Mouse (Mus musculus) cerebellum, postnatal 25 days (tissue): Measurements from ENCODE around the gene Slc23a4.

Experiments used
- DNase-seq, 2 experiments: peaks; one replicate each; pipeline ENCODE4 v3.0.0; 2021; ENCODE audit warnings: mixed read lengths in 2 of 2

Gene Slc23a4

GRCm38 (mm10) chr6:34910371-34911219, 77.6 kb downstream of the Slc23a4 start, which contains the start of gene Wdr91:
Gene Wdr91, minus strand, starts transcription at chr6:34910876.
- peak; percentile 95 to 98 for DNase-seq

- DNase-seq: no peak
Measured at GRCm38 (mm10) chr6:34909631-34910345, 78.4 kb downstream of the Slc23a4 start.

GRCm38 (mm10) chr6:34907696-34908260, 80.4 kb downstream of the Slc23a4 start:
- no peak for DNase-seq

GRCm38 (mm10) chr6:34907121-34907614, 81.0 kb downstream of the Slc23a4 start:
- DNase-seq: no peak

GRCm38 (mm10) chr6:34906661-34907060, 81.5 kb downstream of the Slc23a4 start:
- no peak for DNase-seq

DNA sequence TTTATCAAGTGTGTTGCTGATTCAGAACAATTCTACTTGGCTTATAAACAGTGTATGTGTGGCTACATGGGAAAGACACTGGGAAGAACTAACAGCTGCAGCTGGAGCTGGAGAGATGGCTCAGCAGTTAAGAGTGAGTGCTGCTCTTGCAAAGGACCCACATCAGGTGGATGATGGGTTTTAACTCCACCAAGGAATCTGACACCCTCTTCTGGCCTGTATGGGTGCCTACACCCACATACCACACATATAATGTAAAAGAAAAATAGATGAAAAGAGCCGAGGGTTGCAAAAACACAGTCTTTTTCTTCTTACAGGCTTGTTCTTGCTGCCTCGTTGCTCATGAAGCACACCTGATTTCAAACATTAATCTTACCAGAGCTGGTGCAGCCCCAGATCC, 82.1 kb downstream of the Slc23a4 start:
- DNase-seq: no peak

- no peak for DNase-seq
Measured at GRCm38 (mm10) chr6:34904361-34904760, 83.8 kb downstream of the Slc23a4 start.

- DNase-seq: peak in 1 of 2 experiments; percentile 2
Measured at GRCm38 (mm10) chr6:34903851-34904250, 84.4 kb downstream of the Slc23a4 start.

DNA sequence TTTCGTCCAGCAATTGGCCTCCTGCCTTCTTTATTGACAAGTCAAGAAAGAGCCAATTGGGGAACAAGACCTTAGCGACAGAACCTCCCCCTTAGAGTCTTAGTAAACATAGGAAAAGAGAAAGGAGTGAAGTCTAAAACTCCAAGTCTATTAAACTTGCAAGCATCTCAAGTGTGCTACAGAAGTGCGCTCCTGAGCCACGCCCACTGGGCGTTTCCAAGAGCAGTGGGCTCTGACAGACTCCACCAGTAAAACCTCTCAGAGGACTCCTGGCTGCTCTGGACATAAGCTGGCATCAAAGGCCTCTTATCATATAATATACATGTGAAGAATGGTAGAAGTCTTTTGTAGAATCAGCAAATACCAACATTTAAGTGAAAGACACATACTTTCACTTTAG, 84.8 kb downstream of the Slc23a4 start:
- DNase-seq: no peak

GRCm38 (mm10) chr6:34902578-34902977, 85.6 kb downstream of the Slc23a4 start:
- no peak for DNase-seq

DNA sequence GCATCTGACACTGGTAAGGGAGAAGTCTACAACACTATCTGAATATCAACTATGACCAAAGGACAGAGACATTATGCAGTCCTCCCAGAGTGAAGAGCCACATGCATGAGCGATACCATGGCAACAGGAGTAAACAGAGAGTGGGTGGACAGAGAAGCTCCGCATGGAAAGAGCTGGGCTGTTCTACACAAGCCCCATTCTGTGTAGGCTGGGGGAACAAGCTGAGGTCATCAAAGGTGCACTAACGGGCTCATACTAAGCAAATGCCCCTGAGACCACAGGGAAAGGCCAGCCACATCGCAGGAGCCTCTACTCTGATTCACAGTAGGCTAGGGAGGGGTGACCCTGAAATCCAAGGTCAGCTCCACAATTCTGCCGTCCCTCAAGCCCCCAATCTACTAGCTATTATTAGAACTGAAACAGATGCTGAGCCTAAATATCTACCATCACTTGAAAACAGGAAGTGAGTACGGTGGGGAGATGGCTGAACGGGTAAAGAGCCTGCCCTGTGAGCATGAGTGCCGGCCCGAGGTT, 86.2 kb downstream of the Slc23a4 start:
- peak in 1 of 2 experiments; percentile 2 for DNase-seq

DNA sequence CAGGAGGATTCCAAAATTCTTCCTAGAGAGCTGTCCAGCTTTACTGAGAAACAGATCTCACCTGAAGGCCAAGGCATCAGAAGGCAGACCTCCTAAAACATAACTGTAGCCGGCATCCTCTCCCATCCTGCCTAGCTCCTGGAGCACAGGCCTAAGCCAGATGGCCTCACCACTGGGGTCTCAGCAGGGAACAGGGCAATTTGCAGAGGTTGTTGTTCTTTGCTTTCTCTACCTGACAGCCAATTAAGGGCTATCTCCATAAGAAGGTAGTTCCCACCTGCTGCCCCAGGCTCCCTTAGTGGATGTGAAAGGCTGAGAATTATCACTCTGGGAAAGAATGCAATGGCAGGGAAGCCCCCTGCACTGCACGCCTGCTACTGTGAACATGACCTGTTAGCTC, 87.2 kb downstream of the Slc23a4 start:
- DNase-seq: peak; percentile 75

DNA sequence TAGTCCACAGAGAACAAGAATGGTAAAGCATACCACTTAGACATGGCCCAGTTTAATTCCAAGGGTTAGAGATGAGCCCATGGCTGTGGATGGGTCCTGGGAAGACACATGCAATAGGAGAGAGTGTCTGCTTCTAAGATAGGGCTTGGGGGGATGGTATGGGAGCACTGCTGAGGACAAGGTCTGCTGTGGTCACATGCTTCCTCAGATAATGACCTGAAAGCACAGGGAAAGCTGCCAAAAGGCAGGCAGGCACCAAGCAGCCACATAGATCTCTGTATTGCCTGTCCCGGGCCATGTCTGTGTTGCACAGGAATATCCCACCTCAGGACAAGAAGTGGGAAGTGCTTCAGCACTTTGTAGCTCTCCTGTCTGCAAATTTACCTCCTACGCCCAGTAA, 89.1 kb downstream of the Slc23a4 start:
- no peak for DNase-seq

- peak; percentile 29 to 32 for DNase-seq
Measured at GRCm38 (mm10) chr6:34896168-34896780, 91.9 kb downstream of the Slc23a4 start.

- DNase-seq: peak; percentile 44 to 46
Measured at GRCm38 (mm10) chr6:34895569-34895968, 92.6 kb downstream of the Slc23a4 start.
